In genomic region chr11:119084446-119085278, GRCm38 (mm10) we compare ENCODE assay signal across 9 mouse cellular contexts. TPM values are rescaled to one million over a fixed set of nuclear protein-coding genes. Genes with fewer than 3 reads are reported as not detected.
DNase-seq lines count a peak whose midpoint lies in the region; ATAC-seq lines count a peak whose summit lies in the region.
"Had no signal": no experiment of that assay in that cellular context is flagged by ENCODE, and none has a peak within 500 bp of the region (broad histone marks: within the 10 kb centered on the region; RNA-seq: fewer than 3 reads in every experiment).

No protein-coding gene starts in this region.

- peak overlapping the region; percentile 94 for H3K9ac ChIP-seq in embryonic facial prominence, embryonic 14.5 days (ENCODE audit: low read depth, low read length)
- H3K9ac ChIP-seq in hindbrain, embryonic 11.5 days (ENCODE audit: low read depth, low read length): peak overlapping the region; percentile 89
- H3K9ac ChIP-seq in midbrain, embryonic 11.5 days (ENCODE audit: low read length): peak overlapping the region; percentile 92

- H3K36me3 ChIP-seq in erythroblast, embryonic 14.5 days (ENCODE audit: control insufficient read depth): peaks cover 18% of the 10 kb centered on the region
- peaks cover 26% of the 10 kb centered on the region for H3K36me3 ChIP-seq in embryonic facial prominence, embryonic 14.5 days (ENCODE audit: control insufficient read depth, insufficient read depth, low read length)
- H3K36me3 ChIP-seq in hindbrain, embryonic 11.5 days (ENCODE audit: control insufficient read depth, insufficient read depth, low read length): no peaks in the 10 kb centered on the region; the same call in 1 of the 2 replicates
- 0 out of 2 replicates have a peak, but pooled peaks cover 2% of the 10 kb centered on the region for H3K36me3 ChIP-seq in midbrain, embryonic 11.5 days (ENCODE audit: control insufficient read depth, insufficient read depth, low read length)

- H3K27me3 ChIP-seq in erythroblast, embryonic 14.5 days (ENCODE audit: control insufficient read depth): peaks cover 76% of the 10 kb centered on the region
- peaks cover 57% of the 10 kb centered on the region for H3K27me3 ChIP-seq in embryonic facial prominence, embryonic 14.5 days (replicated peaks; ENCODE audit: control insufficient read depth, insufficient read depth, low read length)
- peaks cover 77% of the 10 kb centered on the region for H3K27me3 ChIP-seq in hindbrain, embryonic 11.5 days (ENCODE audit: control insufficient read depth, insufficient read depth, low read length)
- peaks cover 79% of the 10 kb centered on the region for H3K27me3 ChIP-seq in midbrain, embryonic 11.5 days (ENCODE audit: control insufficient read depth, insufficient read depth, low read length)
- H3K27me3 ChIP-seq: Patski had no signal

- intact Hi-C loops in left cerebral cortex, postnatal 14 days (cut with DNase I): loop anchor here (2.0 kb wide), 1 partner anchor 32 kb away; no protein-coding TSS in a partner anchor

- peak; percentile 50 for DNase-seq in adrenal gland, adult 8-10 months
- peak; percentile 53 for DNase-seq in embryonic facial prominence, embryonic 14.5 days (ENCODE audit: low spot score)
- DNase-seq in hindbrain, embryonic 11.5 days (ENCODE audit: low spot score): peak; percentile 57
- peak; percentile 59 to 61 for DNase-seq in left cerebral cortex, postnatal 14 days (ENCODE audit: low spot score in 2 of 2)
- peak; percentile 95 for DNase-seq in midbrain, embryonic 11.5 days (ENCODE audit: low spot score, missing footprints)
- peak; percentile 64 for DNase-seq in thymus, postnatal 0 days (ENCODE audit: low spot score)

- peak overlapping the region; percentile 67 for H3K4me3 ChIP-seq in erythroblast, embryonic 14.5 days (replicated peaks)
- peak overlapping the region; percentile 98 for H3K4me3 ChIP-seq in embryonic facial prominence, embryonic 14.5 days (ENCODE audit: low read depth, low read length)
- H3K4me3 ChIP-seq in hindbrain, embryonic 11.5 days (ENCODE audit: low read depth, low read length): peak overlapping the region; percentile 82
- peak overlapping the region; percentile 83 for H3K4me3 ChIP-seq in midbrain, embryonic 11.5 days (ENCODE audit: low read depth, low read length)

- no peaks in the 10 kb centered on the region; the same call in 1 of the 2 replicates for H3K9me3 ChIP-seq in erythroblast, embryonic 14.5 days (ENCODE audit: control insufficient read depth, low read length)
- H3K9me3 ChIP-seq in embryonic facial prominence, embryonic 14.5 days (ENCODE audit: control insufficient read depth, low read length): no peaks in the 10 kb centered on the region
- H3K9me3 ChIP-seq in hindbrain, embryonic 11.5 days (ENCODE audit: control insufficient read depth, low read length): no peaks in the 10 kb centered on the region
- no peaks in the 10 kb centered on the region for H3K9me3 ChIP-seq in midbrain, embryonic 11.5 days (ENCODE audit: control insufficient read depth, low read length)

- H3K4me1 ChIP-seq in erythroblast, embryonic 14.5 days (ENCODE audit: control insufficient read depth): peaks cover 34% of the 10 kb centered on the region
- H3K4me1 ChIP-seq in embryonic facial prominence, embryonic 14.5 days (ENCODE audit: control insufficient read depth, insufficient read depth, low read length): peaks cover 52% of the 10 kb centered on the region
- H3K4me1 ChIP-seq in hindbrain, embryonic 11.5 days (replicated peaks; ENCODE audit: control insufficient read depth, insufficient read depth, low read length): peaks cover 32% of the 10 kb centered on the region
- H3K4me1 ChIP-seq in midbrain, embryonic 11.5 days (ENCODE audit: control insufficient read depth, insufficient read depth, low read length): peaks cover 54% of the 10 kb centered on the region

- WGBS in embryonic facial prominence, embryonic 14.5 days: 1% methylated on average over 17 of the region's 18 CpGs
- whole genome bisulfite sequencing in hindbrain, embryonic 11.5 days: 1% methylated on average over 18 of the region's 18 CpGs
- under 1% methylated on average over 18 of the region's 18 CpGs for WGBS in midbrain, embryonic 11.5 days

- no peak for ATAC-seq in erythroblast, adult 5-6 weeks (replicated peaks; ENCODE audit: low FRiP score, poor library complexity, severe bottlenecking)
- no peak for ATAC-seq in embryonic facial prominence, embryonic 14.5 days (ENCODE audit: low read depth)
- no peak for ATAC-seq in hindbrain, embryonic 11.5 days (ENCODE audit: low FRiP score)
- no peak for ATAC-seq in midbrain, embryonic 11.5 days (ENCODE audit: low FRiP score)

- peak overlapping the region; percentile 93 for H3K4me2 ChIP-seq in embryonic facial prominence, embryonic 14.5 days (ENCODE audit: low read depth, low read length)
- H3K4me2 ChIP-seq in hindbrain, embryonic 11.5 days (replicated peaks; ENCODE audit: low read depth, low read length): peak overlapping the region; percentile 82
- peak overlapping the region; percentile 71 for H3K4me2 ChIP-seq in midbrain, embryonic 11.5 days

- H3K27ac ChIP-seq in embryonic facial prominence, embryonic 14.5 days (replicated peaks; ENCODE audit: low read depth, low read length): peak overlapping the region; percentile 99
- peak overlapping the region; percentile 98 for H3K27ac ChIP-seq in hindbrain, embryonic 11.5 days (ENCODE audit: low read depth, low read length)
- peak overlapping the region; percentile 99; the same call in 1 of the 2 replicates for H3K27ac ChIP-seq in midbrain, embryonic 11.5 days (ENCODE audit: low read depth, low read length)

RNA-seq across cellular contexts. Expression of gene Cbx4, which starts 1.4 kb away (rescaled TPM):
- 0.35 and 0.59 TPM in 2 replicates for polyA plus RNA-seq in erythroblast, embryonic 14.5 days (2012)
- total RNA-seq in erythroblast, adult 5-6 weeks (2015; ENCODE audit: low replicate concordance): 4.8 and 7.7 TPM in 2 replicates
- total RNA-seq in erythroblast, adult 5-6 weeks (2017; ENCODE audit: low replicate concordance): 4.3 and 9.4 TPM in 2 replicates
- total RNA-seq in adrenal gland, adult 8-10 months (2022): 100 to 1,000 TPM in 1 of 4 experiments, 10 to 100 TPM in 3; 70.8 to 227 (median 87.4) TPM
- 11.0 and 13.5 TPM in 2 replicates for polyA plus RNA-seq in embryonic facial prominence, embryonic 14.5 days (2014; fragmentation: Nextera tagmentation; extraction: Ambion mirVana)
- polyA plus RNA-seq in hindbrain, embryonic 11.5 days (2014; fragmentation: Nextera tagmentation; extraction: Ambion mirVana): 5.4 and 7.1 TPM in 2 replicates
- 10 to 100 TPM; 63.2 to 74.0 TPM for total RNA-seq in left cerebral cortex, postnatal 14 days (2021)
- 6.3 and 7.0 TPM in 2 replicates for polyA plus RNA-seq in midbrain, embryonic 11.5 days (2014; fragmentation: Nextera tagmentation; extraction: Ambion mirVana)
- 25.1 and 26.8 TPM in 2 replicates for polyA plus RNA-seq in thymus, postnatal 0 days (2015; fragmentation: Nextera tagmentation; extraction: Ambion mirVana)

RNA-seq across cellular contexts. Expression of gene Cbx8, which starts 43.9 kb away (rescaled TPM):
- polyA plus RNA-seq in erythroblast, embryonic 14.5 days (2012): 0.20 and 0.42 TPM in 2 replicates
- 0.38 and 0.42 TPM in 2 replicates for total RNA-seq in erythroblast, adult 5-6 weeks (2015; ENCODE audit: low replicate concordance)
- total RNA-seq in erythroblast, adult 5-6 weeks (2017; ENCODE audit: low replicate concordance): 0.70 and 1.4 TPM in 2 replicates
- total RNA-seq in adrenal gland, adult 8-10 months (2022): 10 to 100 TPM; 15.3 to 24.0 (median 16.5) TPM
- 9.6 and 10.1 TPM in 2 replicates for polyA plus RNA-seq in embryonic facial prominence, embryonic 14.5 days (2014; fragmentation: Nextera tagmentation; extraction: Ambion mirVana)
- polyA plus RNA-seq in hindbrain, embryonic 11.5 days (2014; fragmentation: Nextera tagmentation; extraction: Ambion mirVana): 9.1 and 9.3 TPM in 2 replicates
- total RNA-seq in left cerebral cortex, postnatal 14 days (2021): 10 to 100 TPM; 12.9 to 15.4 TPM
- 11.3 and 11.9 TPM in 2 replicates for polyA plus RNA-seq in midbrain, embryonic 11.5 days (2014; fragmentation: Nextera tagmentation; extraction: Ambion mirVana)
- 10.7 and 12.3 TPM in 2 replicates for polyA plus RNA-seq in thymus, postnatal 0 days (2015; fragmentation: Nextera tagmentation; extraction: Ambion mirVana)
